Mouse (Mus musculus) midbrain, embryonic 11.5 days (tissue): Measurements from ENCODE around the gene Tpcn2. TPM values are rescaled to one million over a fixed set of nuclear protein-coding genes. Genes with fewer than 3 reads are reported as not detected.

Source experiments
- ATAC-seq: fragments of 200-750 bp; cut with Nextera tagmentation; 2 replicates; pipeline ENCODE4 v1.8.0; 2017; ENCODE audit warnings: moderate TSS enrichment, moderate library complexity; ENCODE audit not compliant: low FRiP score
- DNase-seq: peaks from one replicate; pipeline ENCODE4 v3.0.0; 2015; ENCODE audit warnings: low spot score; ENCODE audit errors: missing footprints
- H3K27ac ChIP-seq: fragments of 300-500 bp; sonication (generic); 2 replicates; pipeline ENCODE4 v1.5.1; 2014; ENCODE audit warnings: low read depth, low read length
- H3K27me3 ChIP-seq: fragments of 300-500 bp; sonication (generic); 2 replicates; pipeline ENCODE4 v1.6.1; 2014; ENCODE audit warnings: mild to moderate bottlenecking, low read length, moderate library complexity, mixed read lengths; ENCODE audit not compliant: control insufficient read depth, insufficient read depth
- H3K36me3 ChIP-seq: fragments of 300-500 bp; sonication (generic); 2 replicates; pipeline ENCODE4 v1.6.1; 2014; ENCODE audit warnings: mild to moderate bottlenecking, low read length, moderate library complexity, mixed read lengths; ENCODE audit not compliant: control insufficient read depth, insufficient read depth
- H3K4me1 ChIP-seq: fragments of 300-500 bp; sonication (generic); 2 replicates; pipeline ENCODE4 v1.6.1; 2014; ENCODE audit warnings: low read length; ENCODE audit not compliant: control insufficient read depth, insufficient read depth
- H3K4me2 ChIP-seq: fragments of 300-500 bp; sonication (generic); 2 replicates; pipeline ENCODE4 v1.6.1; 2014; ENCODE audit warnings: mild to moderate bottlenecking, moderate library complexity
- H3K4me3 ChIP-seq: fragments of 300-500 bp; sonication (generic); 2 replicates; pipeline ENCODE4 v1.5.1; 2014; ENCODE audit warnings: low read depth, low read length
- H3K9ac ChIP-seq: fragments of 300-500 bp; sonication (generic); 2 replicates; pipeline ENCODE4 v1.6.1; 2014; ENCODE audit warnings: low read length
- H3K9me3 ChIP-seq: fragments of 300-500 bp; sonication (generic); 2 replicates; pipeline ENCODE4 v1.6.1; 2016; ENCODE audit warnings: low read length; ENCODE audit not compliant: control insufficient read depth
- WGBS: fragments of 180-500 bp; shearing (Covaris S2); extraction: QIAGEN DNeasy Blood & Tissue Kit; methylation state at CpG from one replicate; pipeline ENCODE4 v1.1.7; 2014; 5-methylcytosine and 5-hydroxymethylcytosine counted together
- polyA plus RNA-seq: library from polyadenylated mRNA; unstranded; fragments of >200 nt; fragmentation: Nextera tagmentation; extraction: Ambion mirVana; gene quantifications from 2 replicates; pipeline ENCODE4 v1.2.1, GENCODE M21; 2014

Tpcn2 gene
- polyA plus RNA-seq = 1.5 and 1.9 TPM in 2 replicates

DNA sequence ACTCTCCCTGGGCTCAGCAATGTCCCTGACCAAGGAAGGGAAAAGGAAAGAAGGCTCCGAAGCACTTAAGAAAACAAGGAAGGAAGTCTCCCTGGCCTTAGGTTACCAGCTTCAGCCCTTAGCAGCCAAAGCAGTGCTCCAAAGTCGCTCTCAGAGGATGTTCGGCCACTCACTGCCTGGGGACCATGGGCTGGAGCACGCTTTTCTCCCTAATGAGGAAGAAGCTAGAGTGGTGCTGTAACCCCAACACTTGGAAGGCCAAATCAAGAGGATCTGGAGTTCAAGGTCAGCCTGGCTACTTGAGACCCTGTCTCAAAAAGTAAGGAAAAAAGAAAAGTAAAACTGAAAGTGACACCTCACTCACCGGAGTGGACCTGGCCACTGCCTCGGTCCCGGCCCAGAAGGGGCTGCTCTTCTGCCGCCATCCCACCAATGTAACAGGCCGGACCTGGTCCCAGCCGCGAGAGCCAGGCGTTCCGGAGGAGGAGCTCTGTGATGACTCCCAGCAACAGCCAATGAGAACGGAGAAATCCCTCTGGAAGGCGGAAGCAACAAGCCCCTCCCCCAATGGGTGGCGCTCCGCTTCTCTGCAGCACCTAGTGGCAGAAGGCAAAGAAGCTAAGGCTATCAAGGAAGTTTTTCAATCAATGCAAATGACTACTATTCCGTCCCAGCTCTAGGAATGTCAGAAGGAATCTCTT lies at the start of gene Tpcn2:
Tpcn2 (minus strand) TSS at position 525 of the 701 bp plus-strand sequence.
- peak; percentile 98 for DNase-seq
- no peaks in the 10 kb centered on the region for H3K36me3 ChIP-seq
- peak within 1 kb of the TSS; percentile 65 for H3K4me2 ChIP-seq
- H3K27me3 ChIP-seq = no peaks in the 10 kb centered on the region
- peak within 1 kb of the TSS; percentile 38 for H3K4me3 ChIP-seq
- 4% methylated on average over 18 of the region's 18 CpGs for WGBS
- no peaks in the 10 kb centered on the region for H3K9me3 ChIP-seq
- H3K4me1 ChIP-seq = peaks cover 5% of the 10 kb centered on the region
- H3K27ac ChIP-seq = no peak within 1 kb of the TSS
- H3K9ac ChIP-seq = peak within 1 kb of the TSS; percentile 66
- peak; percentile 94 for ATAC-seq

DNA sequence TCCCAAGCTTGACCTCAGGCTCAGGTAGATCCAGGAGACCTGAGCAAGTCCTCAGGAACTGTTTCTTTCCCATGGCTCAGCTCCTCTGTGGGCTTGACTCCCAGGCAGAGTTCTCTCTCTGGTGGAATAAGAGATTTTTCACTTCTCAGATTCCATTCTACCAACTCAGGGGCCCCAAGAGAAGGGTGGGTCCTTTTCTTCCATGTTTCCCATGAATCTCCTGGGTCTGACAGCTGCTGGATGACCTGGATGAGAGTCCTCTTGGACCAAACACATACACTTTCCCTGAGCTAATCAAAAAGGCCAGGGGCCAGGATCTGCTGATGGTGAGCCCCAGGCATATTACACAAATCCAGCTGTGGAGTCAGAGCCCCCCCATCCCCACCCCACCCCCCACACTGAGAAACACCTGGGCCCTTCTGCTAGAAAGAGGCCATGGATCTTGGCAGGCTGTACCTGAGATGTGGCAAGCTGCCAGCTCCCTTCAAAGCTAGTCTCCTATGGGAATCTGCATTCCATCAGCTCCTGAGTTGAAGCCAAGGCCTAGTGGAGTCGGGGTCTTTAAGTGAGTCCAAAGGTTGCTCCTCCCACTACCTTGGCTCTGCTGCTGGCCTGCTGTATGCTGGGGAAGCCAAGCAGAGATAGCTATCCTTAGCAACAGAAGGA lies 48.7 kb upstream of the Tpcn2 start:
- DNase-seq (no peak), ATAC-seq (no peak)
- Histone ChIP-seq H3K4me3 (no peak overlapping the region), H3K36me3 (no peaks in the 10 kb centered on the region), H3K27me3 (no peaks in the 10 kb centered on the region), H3K27ac (no peak overlapping the region), H3K9ac (no peak overlapping the region), H3K4me2 (no peak overlapping the region), H3K9me3 (no peaks in the 10 kb centered on the region), H3K4me1 (peaks cover 2% of the 10 kb centered on the region; the same call in 1 of the 2 replicates)
- 55% methylated on average over 1 of the region's 1 CpGs for WGBS

DNA sequence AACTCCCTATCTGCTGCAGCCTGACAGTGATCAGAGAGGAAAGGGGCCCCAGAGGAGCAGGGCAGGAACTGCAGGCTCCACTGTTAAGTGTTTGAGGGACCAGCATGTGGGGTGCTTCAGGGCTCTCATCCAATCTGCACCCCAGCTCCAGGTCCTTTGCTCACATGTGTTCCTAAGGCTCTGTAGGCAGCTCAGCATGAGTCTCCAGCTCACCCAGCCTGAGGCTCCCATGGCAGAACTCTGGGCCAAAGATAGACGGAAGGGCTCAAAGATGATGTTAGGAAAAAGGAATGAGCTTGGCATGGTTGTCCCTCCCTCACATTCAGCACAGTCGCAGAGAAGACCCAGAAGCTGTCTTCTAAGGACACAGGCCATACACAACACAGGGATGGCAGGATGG lies 46.8 kb upstream of the Tpcn2 start:
- H3K4me3 ChIP-seq = no peak overlapping the region
- no peaks in the 10 kb centered on the region for H3K36me3 ChIP-seq
- H3K9ac ChIP-seq = no peak overlapping the region
- WGBS = 78% methylated on average over 2 of the region's 2 CpGs
- peaks cover 2% of the 10 kb centered on the region; the same call in 1 of the 2 replicates for H3K4me1 ChIP-seq
- H3K27ac ChIP-seq = no peak overlapping the region
- H3K27me3 ChIP-seq = no peaks in the 10 kb centered on the region
- DNase-seq (no peak), ATAC-seq (no peak)
- no peak overlapping the region for H3K4me2 ChIP-seq
- no peaks in the 10 kb centered on the region for H3K9me3 ChIP-seq

DNA sequence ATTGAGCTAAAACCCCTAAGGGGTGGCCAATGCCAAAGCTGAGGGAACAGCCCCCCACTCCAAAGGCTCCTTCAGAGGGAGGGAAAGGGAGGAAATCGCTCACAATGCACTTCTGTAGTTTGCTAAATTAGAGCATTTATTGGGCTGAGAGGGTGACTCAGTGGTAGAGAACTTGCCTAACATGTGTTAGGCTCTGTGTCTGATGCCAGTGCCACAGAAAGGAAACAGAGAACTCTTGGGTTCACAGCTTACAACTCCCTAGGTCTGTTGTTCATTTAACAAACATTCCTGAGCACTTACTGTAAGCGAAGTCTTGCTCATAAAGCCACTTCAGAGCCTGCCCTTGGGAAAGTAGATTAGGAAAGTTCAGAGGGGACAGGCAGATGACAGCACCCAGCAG lies 46.2 kb upstream of the Tpcn2 start:
- no peaks in the 10 kb centered on the region for H3K27me3 ChIP-seq
- no peaks in the 10 kb centered on the region for H3K9me3 ChIP-seq
- ATAC-seq (no peak), DNase-seq (no peak)
- no peak overlapping the region for H3K27ac ChIP-seq
- no peaks in the 10 kb centered on the region for H3K36me3 ChIP-seq
- H3K4me1 ChIP-seq = peaks cover 2% of the 10 kb centered on the region; the same call in 1 of the 2 replicates
- H3K4me2 ChIP-seq = no peak overlapping the region
- WGBS = 95% methylated on average over 2 of the region's 2 CpGs
- no peak overlapping the region for H3K4me3 ChIP-seq
- H3K9ac ChIP-seq = no peak overlapping the region

DNA sequence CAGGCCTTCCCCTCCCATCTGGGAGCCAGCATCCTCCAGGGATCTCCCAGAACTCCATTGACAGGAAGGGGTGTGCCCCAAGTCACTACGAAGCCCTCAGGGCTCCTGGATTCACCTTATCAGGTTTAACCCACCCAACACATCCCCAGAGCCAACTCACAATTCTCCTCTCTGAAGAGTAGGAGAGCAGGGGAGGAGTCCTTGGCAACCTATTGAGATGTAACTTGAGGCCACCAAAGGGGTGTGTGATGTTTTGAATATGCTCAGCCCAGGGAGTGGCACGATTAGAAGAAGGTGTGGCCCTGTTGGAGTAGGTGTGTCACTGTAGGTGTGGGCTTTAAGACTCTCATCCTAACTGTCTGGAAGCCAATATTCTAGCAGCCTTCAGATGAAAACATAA lies 41.9 kb upstream of the Tpcn2 start:
- no peak overlapping the region for H3K4me2 ChIP-seq
- ATAC-seq (no peak), DNase-seq (no peak)
- H3K4me1 ChIP-seq = peaks cover 2% of the 10 kb centered on the region; the same call in 1 of the 2 replicates
- H3K9ac ChIP-seq = no peak overlapping the region
- no peak overlapping the region for H3K27ac ChIP-seq
- H3K4me3 ChIP-seq = no peak overlapping the region
- WGBS = 69% methylated on average over 2 of the region's 2 CpGs
- H3K9me3 ChIP-seq = no peaks in the 10 kb centered on the region
- no peaks in the 10 kb centered on the region for H3K27me3 ChIP-seq
- H3K36me3 ChIP-seq = no peaks in the 10 kb centered on the region

DNA sequence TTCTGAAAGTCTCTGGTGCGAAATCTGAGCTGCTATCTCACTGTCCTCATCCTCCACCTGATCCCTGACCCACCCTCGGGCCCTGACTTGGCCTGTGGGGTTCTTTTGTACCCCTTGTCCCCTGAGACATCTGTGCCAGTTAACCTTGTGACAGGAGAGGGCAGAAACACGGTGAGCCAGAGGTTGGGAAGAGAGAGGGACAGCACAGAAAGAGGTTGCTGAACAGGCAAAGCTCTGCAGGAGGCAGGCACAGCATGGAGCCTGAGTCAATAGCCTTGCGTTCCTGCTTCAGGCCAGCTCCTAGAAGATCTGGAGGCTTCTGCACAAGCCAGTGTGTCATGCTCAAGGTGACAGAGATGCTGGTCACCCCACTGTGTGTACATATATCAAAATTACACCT lies 39.8 kb upstream of the Tpcn2 start:
- Histone ChIP-seq H3K27ac (no peak overlapping the region), H3K4me2 (no peak overlapping the region), H3K4me1 (no peaks in the 10 kb centered on the region; the same call in 1 of the 2 replicates), H3K9me3 (no peaks in the 10 kb centered on the region), H3K9ac (no peak overlapping the region), H3K27me3 (no peaks in the 10 kb centered on the region), H3K36me3 (no peaks in the 10 kb centered on the region), H3K4me3 (no peak overlapping the region)
- DNase-seq = no peak
- WGBS = 30% methylated on average over 4 of the region's 4 CpGs
- ATAC-seq = no peak

DNA sequence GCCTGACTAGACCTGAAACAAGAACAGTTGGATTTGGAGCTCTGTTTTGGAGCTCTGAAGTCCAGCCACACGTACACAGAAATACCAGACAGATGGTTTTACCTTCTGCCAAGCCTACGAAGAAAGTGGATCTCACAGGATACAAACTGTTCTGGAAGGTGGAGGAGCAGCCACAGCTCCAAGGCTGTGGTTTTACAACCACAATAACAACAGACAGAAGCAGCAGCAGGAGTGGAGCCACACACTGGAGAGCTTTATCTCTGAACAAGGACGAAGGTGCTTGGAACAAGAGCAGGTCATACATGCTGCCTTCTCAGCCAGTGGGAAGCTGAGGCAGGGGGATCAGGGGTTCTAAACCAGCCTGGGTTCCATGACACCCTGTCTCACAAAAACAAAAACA lies 35.7 kb upstream of the Tpcn2 start:
- Histone ChIP-seq H3K4me2 (no peak overlapping the region), H3K4me3 (no peak overlapping the region), H3K9ac (no peak overlapping the region), H3K9me3 (no peaks in the 10 kb centered on the region), H3K4me1 (no peaks in the 10 kb centered on the region), H3K36me3 (no peaks in the 10 kb centered on the region), H3K27me3 (no peaks in the 10 kb centered on the region), H3K27ac (no peak overlapping the region)
- ATAC-seq (no peak), DNase-seq (no peak)
- WGBS = 88% methylated on average over 3 of the region's 3 CpGs

DNA sequence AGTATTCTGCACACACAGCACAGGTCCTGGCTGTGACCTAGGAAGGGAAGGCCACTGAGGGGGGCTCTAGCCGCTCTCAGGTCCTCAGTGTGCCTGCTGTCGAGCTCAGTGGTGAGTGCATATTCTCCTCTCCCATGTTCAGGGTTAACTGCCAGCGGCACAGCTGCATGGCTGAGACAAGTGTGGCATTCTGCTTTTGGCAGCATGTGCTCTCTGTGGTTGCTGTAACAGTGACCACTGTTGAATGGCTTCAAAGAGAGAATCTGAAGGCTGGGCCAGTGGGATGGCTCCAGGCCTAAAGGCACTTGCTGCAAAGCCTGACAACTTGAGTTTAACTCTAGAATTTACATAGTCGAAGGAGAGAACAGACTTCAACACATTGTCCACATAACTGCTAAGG lies 33.7 kb upstream of the Tpcn2 start:
- H3K27ac ChIP-seq = no peak overlapping the region
- no peaks in the 10 kb centered on the region for H3K9me3 ChIP-seq
- no peaks in the 10 kb centered on the region for H3K36me3 ChIP-seq
- WGBS = 68% methylated on average over 4 of the region's 4 CpGs
- no peaks in the 10 kb centered on the region for H3K27me3 ChIP-seq
- H3K4me2 ChIP-seq = no peak overlapping the region
- ATAC-seq (no peak), DNase-seq (no peak)
- no peaks in the 10 kb centered on the region for H3K4me1 ChIP-seq
- no peak overlapping the region for H3K9ac ChIP-seq
- H3K4me3 ChIP-seq = no peak overlapping the region

DNA sequence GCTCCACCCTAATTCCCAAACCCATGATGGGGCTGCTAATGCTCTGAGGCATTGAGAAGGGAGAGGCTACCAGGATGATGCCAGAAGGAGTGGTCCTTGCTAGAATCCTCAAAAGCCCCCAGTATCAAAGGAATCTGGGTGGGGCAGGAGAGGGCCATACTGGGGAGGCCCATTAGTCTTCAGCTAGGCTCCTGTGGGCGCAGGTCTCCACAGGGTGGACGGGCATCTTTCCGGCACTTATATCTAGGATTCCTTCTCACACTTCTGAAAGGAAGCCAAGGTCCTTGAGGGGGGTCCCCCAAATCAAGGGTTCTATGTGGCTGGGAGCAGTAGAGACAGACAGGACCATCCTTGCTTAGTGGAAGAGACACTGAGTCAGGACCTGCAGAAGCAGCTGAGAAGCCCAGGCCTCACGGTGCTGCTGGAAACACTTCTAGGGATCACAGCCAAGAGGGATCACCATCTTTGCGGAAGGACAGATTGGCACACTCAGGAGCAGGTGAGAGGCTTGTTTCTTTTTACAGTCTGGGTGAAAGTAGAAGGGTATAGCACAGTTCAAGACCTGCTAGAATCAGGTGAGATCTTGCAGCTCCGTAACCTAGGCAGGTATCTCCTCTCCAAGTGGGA lies 31.1 kb upstream of the Tpcn2 start, which contains the start of gene Mrgprd:
Mrgprd (plus strand) TSS at position 51 of the 627 bp plus-strand sequence.
- H3K36me3 ChIP-seq = no peaks in the 10 kb centered on the region
- no peak within 1 kb of the TSS for H3K4me3 ChIP-seq
- DNase-seq = no peak
- no peaks in the 10 kb centered on the region for H3K9me3 ChIP-seq
- no peak within 1 kb of the TSS for H3K9ac ChIP-seq
- no peak within 1 kb of the TSS for H3K4me2 ChIP-seq
- ATAC-seq = no peak
- 87% methylated on average over 6 of the region's 6 CpGs for WGBS
- H3K27ac ChIP-seq = no peak within 1 kb of the TSS
- H3K4me1 ChIP-seq = no peaks in the 10 kb centered on the region
- no peaks in the 10 kb centered on the region for H3K27me3 ChIP-seq
